Mouse (Mus musculus): ENCODE measurements around the gene Pam16. TPM values are rescaled to one million over a fixed set of nuclear protein-coding genes. Genes with fewer than 3 reads are reported as not detected.

Gene Pam16
- polyA plus RNA-seq, 1 experiment: 9.5 TPM

- no peak for TF ChIP-seq POLR2A (IDR thresholded peaks at IDR 0.05; ENCODE audit: low read depth, low read length)
- 0 out of 2 replicates have a peak, but pooled peaks have one; percentile 14 for TF ChIP-seq CTCF (IDR thresholded peaks at IDR 0.05; ENCODE audit: extremely low read depth, insufficient read depth, insufficient read length, insufficient replicate concordance)
- H3K4me1 ChIP-seq (ENCODE audit: control insufficient read depth, insufficient read depth, insufficient read length): no peaks in the 10 kb centered on the region
- DNase-seq (ENCODE audit: low read depth in 1 of 2, low spot score in 2 of 2): no peak
- no peaks in the 10 kb centered on the region for H3K27me3 ChIP-seq (ENCODE audit: control insufficient read depth, insufficient read depth, low read length)
- no peak overlapping the region for H3K4me3 ChIP-seq (ENCODE audit: extremely low read depth, insufficient read depth, insufficient read length)
- 46% methylated on average over 5 of the region's 5 CpGs for WGBS
- H3K27ac ChIP-seq (ENCODE audit: insufficient read depth, low read length): no peak overlapping the region; the same call in 1 of the 2 replicates
- no peaks in the 10 kb centered on the region for H3K36me3 ChIP-seq (ENCODE audit: control insufficient read depth, insufficient read depth, low read length)
Measured at GRCm38 (mm10) chr16:4606431-4607084, 18.2 kb downstream of the Pam16 start.

DNA sequence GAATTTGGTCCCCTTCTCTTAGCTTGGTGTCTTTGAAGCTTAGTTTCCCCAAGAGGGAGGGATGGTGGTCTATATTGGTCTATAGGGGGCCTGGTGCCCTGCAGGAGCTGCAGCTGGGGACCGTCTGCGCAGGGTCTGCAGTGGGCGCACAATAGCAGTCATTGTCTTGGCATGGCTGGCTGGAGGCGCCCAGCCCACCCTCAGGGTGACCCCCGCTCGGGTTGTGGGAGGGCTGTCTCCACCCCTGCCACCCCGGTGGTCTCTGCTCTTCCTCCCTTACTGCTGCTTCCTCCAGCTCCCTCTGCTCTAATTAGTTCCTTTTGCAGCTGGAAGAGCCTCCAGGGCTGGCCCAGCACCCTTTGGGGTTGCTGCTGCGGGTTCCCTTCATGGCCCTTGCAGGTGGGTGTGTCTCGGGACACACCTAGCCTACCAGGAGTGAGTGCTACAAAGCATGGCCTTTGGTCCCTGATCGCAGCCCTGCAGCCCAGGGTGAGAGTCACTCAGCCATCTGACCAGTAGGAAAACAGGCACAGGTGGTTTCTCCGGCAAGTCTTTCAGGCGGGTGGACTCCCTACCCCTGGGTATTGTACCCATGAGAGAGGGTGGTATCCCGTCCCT, 19.2 kb downstream of the Pam16 start:
- Histone ChIP-seq H3K36me3 (ENCODE audit: control insufficient read depth, insufficient read depth, low read length) (no peaks in the 10 kb centered on the region), H3K4me3 (ENCODE audit: extremely low read depth, insufficient read depth, insufficient read length) (no peak overlapping the region), H3K4me1 (ENCODE audit: control insufficient read depth, insufficient read depth, insufficient read length) (no peaks in the 10 kb centered on the region), H3K27ac (ENCODE audit: insufficient read depth, low read length) (no peak overlapping the region), H3K27me3 (ENCODE audit: control insufficient read depth, insufficient read depth, low read length) (no peaks in the 10 kb centered on the region)
- TF ChIP-seq CTCF (IDR thresholded peaks at IDR 0.05; ENCODE audit: extremely low read depth, insufficient read depth, insufficient read length, insufficient replicate concordance): no peak
- no peak for TF ChIP-seq POLR2A (IDR thresholded peaks at IDR 0.05; ENCODE audit: low read depth, low read length)
- DNase-seq (ENCODE audit: low read depth in 1 of 2, low spot score in 2 of 2): no peak
- WGBS: 79% methylated on average over 13 of the region's 13 CpGs

DNA sequence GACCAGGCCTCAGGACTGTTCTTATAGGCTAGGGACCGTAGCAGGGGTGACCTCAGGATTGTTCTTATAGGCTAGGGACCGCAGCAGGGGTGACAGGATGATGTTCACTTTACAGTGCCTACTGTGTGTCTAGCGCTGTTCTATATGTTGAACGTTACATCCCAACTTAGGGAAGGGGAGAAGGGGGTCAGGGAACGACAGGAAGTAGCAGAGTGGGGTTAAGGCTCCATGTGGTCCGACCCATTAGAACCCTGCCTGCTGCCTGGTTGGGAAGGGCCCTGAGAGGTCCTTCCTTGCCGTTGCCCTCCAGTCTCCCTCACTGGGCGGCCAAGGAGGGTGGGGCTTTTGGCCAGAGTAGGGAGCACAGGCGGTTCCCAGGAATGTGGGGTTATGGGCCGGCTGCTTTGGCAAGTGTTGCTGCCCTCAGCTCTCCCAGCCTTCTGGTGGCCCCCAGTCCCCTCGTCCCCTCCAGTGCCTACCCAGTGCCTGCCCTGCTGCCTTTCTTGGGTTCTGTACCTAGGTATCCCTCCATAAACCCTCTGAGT, 20.4 kb downstream of the Pam16 start:
- no peak for DNase-seq (ENCODE audit: low read depth in 1 of 2, low spot score in 2 of 2)
- no peaks in the 10 kb centered on the region for H3K36me3 ChIP-seq (ENCODE audit: control insufficient read depth, insufficient read depth, low read length)
- H3K27me3 ChIP-seq (ENCODE audit: control insufficient read depth, insufficient read depth, low read length): no peaks in the 10 kb centered on the region
- TF ChIP-seq CTCF (IDR thresholded peaks at IDR 0.05; ENCODE audit: extremely low read depth, insufficient read depth, insufficient read length, insufficient replicate concordance): no peak
- no peak for TF ChIP-seq POLR2A (IDR thresholded peaks at IDR 0.05; ENCODE audit: low read depth, low read length)
- no peak overlapping the region for H3K27ac ChIP-seq (ENCODE audit: insufficient read depth, low read length)
- no peaks in the 10 kb centered on the region for H3K4me1 ChIP-seq (ENCODE audit: control insufficient read depth, insufficient read depth, insufficient read length)
- no peak overlapping the region for H3K4me3 ChIP-seq (ENCODE audit: extremely low read depth, insufficient read depth, insufficient read length)
- 85% methylated on average over 11 of the region's 11 CpGs for WGBS

DNA sequence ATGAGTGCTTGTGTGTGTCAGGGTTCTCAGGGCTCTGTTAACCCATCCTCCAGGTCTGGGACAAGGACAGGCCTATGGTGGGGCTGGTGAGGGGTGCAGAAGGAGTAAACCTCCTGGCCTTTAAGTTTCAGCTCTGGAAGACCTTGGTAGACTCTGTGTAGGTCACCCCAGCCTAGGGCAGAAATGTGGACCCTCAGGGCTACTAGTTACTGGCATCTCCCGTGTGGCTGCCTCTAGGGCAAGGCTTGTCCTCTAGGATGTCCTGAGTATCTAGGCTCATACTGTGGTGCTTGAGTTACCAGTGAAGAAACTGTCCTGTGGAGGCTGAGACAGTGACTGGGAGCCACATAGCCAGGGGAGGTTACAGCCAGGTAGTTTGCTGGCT, 21.3 kb downstream of the Pam16 start:
- Histone ChIP-seq H3K27me3 (ENCODE audit: control insufficient read depth, insufficient read depth, low read length) (no peaks in the 10 kb centered on the region), H3K27ac (ENCODE audit: insufficient read depth, low read length) (no peak overlapping the region), H3K36me3 (ENCODE audit: control insufficient read depth, insufficient read depth, low read length) (no peaks in the 10 kb centered on the region), H3K4me3 (ENCODE audit: extremely low read depth, insufficient read depth, insufficient read length) (no peak overlapping the region), H3K4me1 (ENCODE audit: control insufficient read depth, insufficient read depth, insufficient read length) (no peaks in the 10 kb centered on the region)
- WGBS: 79% methylated on average over 1 of the region's 1 CpGs
- DNase-seq (ENCODE audit: low read depth in 1 of 2, low spot score in 2 of 2): no peak
- no peak for TF ChIP-seq POLR2A (IDR thresholded peaks at IDR 0.05; ENCODE audit: low read depth, low read length)
- no peak for TF ChIP-seq CTCF (IDR thresholded peaks at IDR 0.05; ENCODE audit: extremely low read depth, insufficient read depth, insufficient read length, insufficient replicate concordance)

- H3K4me1 ChIP-seq (ENCODE audit: control insufficient read depth, insufficient read depth, insufficient read length): no peaks in the 10 kb centered on the region
- no peak for DNase-seq (ENCODE audit: low read depth in 1 of 2, low spot score in 2 of 2)
- no peak for TF ChIP-seq CTCF (IDR thresholded peaks at IDR 0.05; ENCODE audit: extremely low read depth, insufficient read depth, insufficient read length, insufficient replicate concordance)
- no peak for TF ChIP-seq POLR2A (IDR thresholded peaks at IDR 0.05; ENCODE audit: low read depth, low read length)
- H3K27me3 ChIP-seq (ENCODE audit: control insufficient read depth, insufficient read depth, low read length): no peaks in the 10 kb centered on the region
- no peaks in the 10 kb centered on the region for H3K36me3 ChIP-seq (ENCODE audit: control insufficient read depth, insufficient read depth, low read length)
- WGBS: 62% methylated on average over 7 of the region's 7 CpGs
- H3K4me3 ChIP-seq (ENCODE audit: extremely low read depth, insufficient read depth, insufficient read length): no peak overlapping the region
- H3K27ac ChIP-seq (ENCODE audit: insufficient read depth, low read length): no peak overlapping the region
Measured at GRCm38 (mm10) chr16:4602766-4603452, 21.9 kb downstream of the Pam16 start.

DNA sequence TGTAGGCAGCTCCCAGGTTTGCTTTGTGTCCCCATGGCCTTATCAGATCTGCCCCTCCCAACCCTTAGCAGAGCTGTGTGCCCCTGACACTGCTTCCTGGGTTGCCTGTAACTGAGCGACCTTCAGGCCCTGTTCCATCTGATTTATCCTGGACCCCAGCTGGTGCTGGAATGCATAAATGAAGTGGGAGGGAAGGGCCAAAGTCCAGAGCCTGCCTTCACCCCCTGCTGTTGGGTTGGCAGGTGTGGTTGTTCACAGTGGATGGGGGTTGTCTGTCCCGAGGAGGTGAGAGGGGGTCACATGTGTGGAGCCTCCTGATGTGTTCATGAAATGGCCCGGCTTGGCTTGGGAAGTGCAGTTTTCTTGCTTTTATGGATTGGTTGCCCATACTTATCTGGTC, 22.6 kb downstream of the Pam16 start:
- no peaks in the 10 kb centered on the region for H3K36me3 ChIP-seq (ENCODE audit: control insufficient read depth, insufficient read depth, low read length)
- TF ChIP-seq CTCF (IDR thresholded peaks at IDR 0.05; ENCODE audit: extremely low read depth, insufficient read depth, insufficient read length, insufficient replicate concordance) (no peak), POLR2A (IDR thresholded peaks at IDR 0.05; ENCODE audit: low read depth, low read length) (no peak)
- H3K27me3 ChIP-seq (ENCODE audit: control insufficient read depth, insufficient read depth, low read length): no peaks in the 10 kb centered on the region
- no peak overlapping the region for H3K4me3 ChIP-seq (ENCODE audit: extremely low read depth, insufficient read depth, insufficient read length)
- no peak overlapping the region for H3K27ac ChIP-seq (ENCODE audit: insufficient read depth, low read length)
- no peak for DNase-seq (ENCODE audit: low read depth in 1 of 2, low spot score in 2 of 2)
- H3K4me1 ChIP-seq (ENCODE audit: control insufficient read depth, insufficient read depth, insufficient read length): no peaks in the 10 kb centered on the region
- 63% methylated on average over 3 of the region's 3 CpGs for WGBS

All from spleen, adult 2 months (tissue).